In genomic region chr2:127652335-127652734, GRCm38 (mm10) we compare ENCODE assay signal across 18 mouse cellular contexts. TPM values are rescaled to one million over a fixed set of nuclear protein-coding genes. Genes with fewer than 3 reads are reported as not detected.
DNase-seq lines count a peak whose midpoint lies in the region; ATAC-seq lines count a peak whose summit lies in the region.
"Had no signal": no experiment of that assay in that cellular context is flagged by ENCODE, and none has a peak within 500 bp of the region (broad histone marks: within the 10 kb centered on the region; RNA-seq: fewer than 3 reads in every experiment).

No protein-coding gene starts in this region.

- H3K4me3 ChIP-seq in kidney, embryonic 16.5 days (ENCODE audit: low read length): no peak overlapping the region
- H3K4me3 ChIP-seq in lung, embryonic 15.5 days: no peak overlapping the region
- H3K4me3 ChIP-seq: forebrain, embryonic 10.5 days; neural tube, embryonic 12.5 days had no signal

- ATAC-seq in kidney, embryonic 16.5 days (ENCODE audit: low FRiP score, low TSS enrichment): 0 out of 2 replicates have a peak, but pooled peaks have one; percentile 2
- no peak for ATAC-seq in lung, embryonic 15.5 days (ENCODE audit: borderline replicate concordance, extremely low read depth, low FRiP score, low TSS enrichment)
- ATAC-seq: hindbrain, postnatal 0 days had no signal

- peak; percentile 54 for DNase-seq in kidney, adult 9 months
- DNase-seq in lung, postnatal 4 days: peak; percentile 42 to 43
- no peak for DNase-seq in right cerebral cortex, adult 2 months (ENCODE audit: low spot score in 2 of 2)
- no peak for DNase-seq in spleen, postnatal 14 days (ENCODE audit: low spot score in 2 of 2)
- no peak for DNase-seq in gastrocnemius, postnatal 14 days
- DNase-seq: cerebellum, adult 18-20 months; cerebellum, postnatal 36 days; thymus, adult 18-20 months; thymus, postnatal 4 days had no signal

- H3K4me2 ChIP-seq in kidney, embryonic 16.5 days (replicated peaks; ENCODE audit: low read depth, low read length): 0 out of 2 replicates have a peak overlapping the region, but pooled peaks have one; percentile 16
- no peak overlapping the region for H3K4me2 ChIP-seq in lung, embryonic 15.5 days
- H3K4me2 ChIP-seq: liver, embryonic 11.5 days; midbrain, embryonic 11.5 days; neural tube, embryonic 12.5 days had no signal

- H3K27ac ChIP-seq in kidney, embryonic 16.5 days (ENCODE audit: low read length): peak overlapping the region; percentile 91
- peak overlapping the region; percentile 81 for H3K27ac ChIP-seq in lung, embryonic 15.5 days
- H3K27ac ChIP-seq: forebrain, embryonic 10.5 days; hindbrain, postnatal 0 days; macrophage; neural tube, embryonic 12.5 days had no signal

- no peaks in the 10 kb centered on the region for H3K36me3 ChIP-seq in kidney, embryonic 16.5 days (ENCODE audit: insufficient read depth, low read length)
- no peaks in the 10 kb centered on the region for H3K36me3 ChIP-seq in lung, embryonic 15.5 days
- H3K36me3 ChIP-seq: forebrain, embryonic 10.5 days; neural tube, embryonic 12.5 days had no signal

- peaks cover 5% of the 10 kb centered on the region for H3K4me1 ChIP-seq in kidney, embryonic 16.5 days (ENCODE audit: insufficient read depth, low read length)
- peaks cover 22% of the 10 kb centered on the region; the same call in 1 of the 2 replicates for H3K4me1 ChIP-seq in lung, embryonic 15.5 days

- no peak overlapping the region for H3K9ac ChIP-seq in kidney, embryonic 16.5 days (replicated peaks; ENCODE audit: low read length)
- no peak overlapping the region for H3K9ac ChIP-seq in lung, embryonic 15.5 days
- H3K9ac ChIP-seq: neural tube, embryonic 12.5 days had no signal

- H3K27me3 ChIP-seq in kidney, embryonic 16.5 days (ENCODE audit: insufficient read depth, low read length): peaks cover 30% of the 10 kb centered on the region
- H3K27me3 ChIP-seq in lung, embryonic 15.5 days: peaks cover 31% of the 10 kb centered on the region

- intact Hi-C loops in gastrocnemius, postnatal 14 days (cut with DNase I; ENCODE audit: low total_unique reads): no loop called here

- no peaks in the 10 kb centered on the region for H3K9me3 ChIP-seq in kidney, embryonic 16.5 days (ENCODE audit: low read length)
- no peaks in the 10 kb centered on the region for H3K9me3 ChIP-seq in lung, embryonic 15.5 days
- H3K9me3 ChIP-seq: forebrain, embryonic 10.5 days; neural tube, embryonic 12.5 days had no signal

RNA-seq across cellular contexts. Expression of gene Mal, which starts 4.2 kb away (rescaled TPM):
- 59.5 and 59.7 TPM in 2 replicates for polyA plus RNA-seq in kidney, embryonic 16.5 days (2015; fragmentation: Nextera tagmentation; extraction: Ambion mirVana)
- 11.2 and 14.3 TPM in 2 replicates for polyA plus RNA-seq in lung, embryonic 15.5 days (2015; fragmentation: Nextera tagmentation; extraction: Ambion mirVana)
- total RNA-seq in gastrocnemius, postnatal 14 days (2021): 10 to 100 TPM in 1 of 2 experiments, 1 to 10 TPM in 1; 4.1 to 25.9 TPM
- total RNA-seq: hematopoietic stem cell, adult 5-6 weeks had no signal
- polyA plus RNA-seq: macrophage had no signal

Comparison
In these comparisons a context has a peak if more than half of its experiments do, and no peak if none do; other contexts are left out.
1. DNase-seq: peak in kidney, adult 9 months (single experiment) and lung, postnatal 4 days (2 of 2); none in right cerebral cortex, adult 2 months (0 of 2), spleen, postnatal 14 days (0 of 2) and gastrocnemius, postnatal 14 days (single experiment).